9 mouse cellular contexts compared by ENCODE assay signal in genomic region chr7:107787977-107788620, GRCm38 (mm10). TPM values are rescaled to one million over a fixed set of nuclear protein-coding genes. Genes with fewer than 3 reads are reported as not detected.
DNase-seq lines count a peak whose midpoint lies in the region; ATAC-seq and TF ChIP-seq lines count a peak whose summit lies in the region.
"Had no signal": no experiment of that assay in that cellular context is flagged by ENCODE, and none has a peak within 500 bp of the region (broad histone marks: within the 10 kb centered on the region; RNA-seq: fewer than 3 reads in every experiment).

No protein-coding gene starts in this region.

- H3K4me3 ChIP-seq in forebrain, embryonic 13.5 days: no peak overlapping the region
- no peak overlapping the region for H3K4me3 ChIP-seq in forebrain, embryonic 10.5 days
- no peak overlapping the region for H3K4me3 ChIP-seq in hindbrain, postnatal 0 days (ENCODE audit: low read length)
- H3K4me3 ChIP-seq in midbrain, embryonic 13.5 days (replicated peaks): no peak overlapping the region

- no peak overlapping the region for H3K9ac ChIP-seq in forebrain, embryonic 13.5 days
- H3K9ac ChIP-seq in hindbrain, postnatal 0 days (replicated peaks; ENCODE audit: low read length): no peak overlapping the region
- no peak overlapping the region for H3K9ac ChIP-seq in midbrain, embryonic 13.5 days (replicated peaks)

- no peak for DNase-seq in forebrain, embryonic 10.5 days (ENCODE audit: extremely low spot score, low spot score)
- peak; percentile 27 to 32 for DNase-seq in right cerebral cortex, adult 2 months (ENCODE audit: low spot score in 2 of 2)
- DNase-seq in right cerebral cortex, postnatal 36 days (ENCODE audit: low spot score in 2 of 2): no peak
- peak; percentile 74 for DNase-seq in hindbrain, postnatal 0 days (ENCODE audit: low spot score)
- no peak for DNase-seq in thymus, postnatal 36 days
- DNase-seq in heart, adult 8-10 months (ENCODE audit: low spot score): no peak

- H3K4me2 ChIP-seq in forebrain, embryonic 13.5 days: no peak overlapping the region
- H3K4me2 ChIP-seq in hindbrain, postnatal 0 days (ENCODE audit: low read depth, low read length): no peak overlapping the region
- H3K4me2 ChIP-seq in midbrain, embryonic 13.5 days (replicated peaks): no peak overlapping the region

- no peak overlapping the region for H3K27ac ChIP-seq in forebrain, embryonic 13.5 days
- no peak overlapping the region for H3K27ac ChIP-seq in forebrain, embryonic 10.5 days
- no peak overlapping the region for H3K27ac ChIP-seq in hindbrain, postnatal 0 days
- no peak overlapping the region for H3K27ac ChIP-seq in midbrain, embryonic 13.5 days

- peak; percentile 41; the same call in 1 of the 2 replicates for ATAC-seq in forebrain, embryonic 13.5 days
- ATAC-seq in hindbrain, postnatal 0 days: peak; percentile 51; the same call in 1 of the 2 replicates
- ATAC-seq in midbrain, embryonic 13.5 days: 0 out of 2 replicates have a peak, but pooled peaks have one; percentile 50

- no peaks in the 10 kb centered on the region for H3K36me3 ChIP-seq in forebrain, embryonic 13.5 days (ENCODE audit: poor library complexity, severe bottlenecking)
- H3K36me3 ChIP-seq in forebrain, embryonic 10.5 days (replicated peaks): no peaks in the 10 kb centered on the region
- no peaks in the 10 kb centered on the region for H3K36me3 ChIP-seq in hindbrain, postnatal 0 days (ENCODE audit: insufficient read depth, low read length)
- no peaks in the 10 kb centered on the region for H3K36me3 ChIP-seq in midbrain, embryonic 13.5 days

- peak; percentile 77 for TF ChIP-seq CTCF in hindbrain, postnatal 0 days (IDR thresholded peaks at IDR 0.05; ENCODE audit: low read depth)

- WGBS in forebrain, embryonic 13.5 days: 65% methylated on average over 3 of the region's 3 CpGs
- WGBS in forebrain, embryonic 10.5 days: 63% methylated on average over 3 of the region's 3 CpGs
- 65% methylated on average over 3 of the region's 3 CpGs for WGBS in hindbrain, postnatal 0 days
- WGBS in midbrain, embryonic 13.5 days: 60% methylated on average over 3 of the region's 3 CpGs

- no peaks in the 10 kb centered on the region for H3K27me3 ChIP-seq in forebrain, embryonic 13.5 days
- no peaks in the 10 kb centered on the region for H3K27me3 ChIP-seq in forebrain, embryonic 10.5 days (ENCODE audit: poor library complexity, severe bottlenecking)
- H3K27me3 ChIP-seq in hindbrain, postnatal 0 days (ENCODE audit: insufficient read depth, low read length): no peaks in the 10 kb centered on the region
- no peaks in the 10 kb centered on the region for H3K27me3 ChIP-seq in midbrain, embryonic 13.5 days

- no peaks in the 10 kb centered on the region for H3K4me1 ChIP-seq in forebrain, embryonic 13.5 days
- no peaks in the 10 kb centered on the region for H3K4me1 ChIP-seq in forebrain, embryonic 10.5 days
- no peaks in the 10 kb centered on the region for H3K4me1 ChIP-seq in hindbrain, postnatal 0 days (ENCODE audit: insufficient read depth, low read length)
- H3K4me1 ChIP-seq in midbrain, embryonic 13.5 days (replicated peaks): no peaks in the 10 kb centered on the region

- H3K9me3 ChIP-seq in forebrain, embryonic 13.5 days (replicated peaks): no peaks in the 10 kb centered on the region
- no peaks in the 10 kb centered on the region for H3K9me3 ChIP-seq in forebrain, embryonic 10.5 days
- no peaks in the 10 kb centered on the region for H3K9me3 ChIP-seq in hindbrain, postnatal 0 days (ENCODE audit: low read length)
- no peaks in the 10 kb centered on the region for H3K9me3 ChIP-seq in midbrain, embryonic 13.5 days

RNA-seq across cellular contexts. Expression of gene Ovch2, which starts 12.9 kb away (rescaled TPM):
- polyA plus RNA-seq in forebrain, embryonic 13.5 days (2015; fragmentation: Nextera tagmentation; extraction: Ambion mirVana): not detected in 2 replicates
- not detected in 2 replicates for polyA plus RNA-seq in forebrain, embryonic 10.5 days (2016; fragmentation: Nextera tagmentation; extraction: Ambion mirVana)
- not detected in 2 replicates for total RNA-seq in hindbrain, postnatal 0 days (2014; rRNA removed)
- not detected in 2 replicates for polyA plus RNA-seq in hindbrain, postnatal 0 days (2015; fragmentation: Nextera tagmentation; extraction: Ambion mirVana)
- not detected in 2 replicates for polyA plus RNA-seq in midbrain, embryonic 13.5 days (2015; fragmentation: Nextera tagmentation; extraction: Ambion mirVana)
- not detected for total RNA-seq in heart, adult 8-10 months (2022)

RNA-seq across cellular contexts. Expression of gene Olfr467, which starts 24.0 kb away (rescaled TPM):
- polyA plus RNA-seq in forebrain, embryonic 13.5 days (2015; fragmentation: Nextera tagmentation; extraction: Ambion mirVana): not detected in 2 replicates
- not detected in 2 replicates for polyA plus RNA-seq in forebrain, embryonic 10.5 days (2016; fragmentation: Nextera tagmentation; extraction: Ambion mirVana)
- not detected in 2 replicates for total RNA-seq in hindbrain, postnatal 0 days (2014; rRNA removed)
- not detected in 2 replicates for polyA plus RNA-seq in hindbrain, postnatal 0 days (2015; fragmentation: Nextera tagmentation; extraction: Ambion mirVana)
- not detected in 2 replicates for polyA plus RNA-seq in midbrain, embryonic 13.5 days (2015; fragmentation: Nextera tagmentation; extraction: Ambion mirVana)
- total RNA-seq in heart, adult 8-10 months (2022): not detected

RNA-seq across cellular contexts. Expression of gene Cyb5r2, which starts 30.3 kb away (rescaled TPM):
- 0.10 TPM in 1 of 2 replicates, not detected in the other for polyA plus RNA-seq in forebrain, embryonic 13.5 days (2015; fragmentation: Nextera tagmentation; extraction: Ambion mirVana)
- 0.25 and 0.29 TPM in 2 replicates for polyA plus RNA-seq in forebrain, embryonic 10.5 days (2016; fragmentation: Nextera tagmentation; extraction: Ambion mirVana)
- 0.21 TPM in 1 of 2 replicates, not detected in the other for total RNA-seq in hindbrain, postnatal 0 days (2014; rRNA removed)
- polyA plus RNA-seq in hindbrain, postnatal 0 days (2015; fragmentation: Nextera tagmentation; extraction: Ambion mirVana): 0.20 and 0.66 TPM in 2 replicates
- 0.06 and 0.08 TPM in 2 replicates for polyA plus RNA-seq in midbrain, embryonic 13.5 days (2015; fragmentation: Nextera tagmentation; extraction: Ambion mirVana)
- total RNA-seq in heart, adult 8-10 months (2022): under 1 TPM in 1 of 4 experiments, not detected in 3; 0.16 TPM

RNA-seq across cellular contexts. Expression of gene Olfr469, which starts 37.2 kb away (rescaled TPM):
- not detected in 2 replicates for polyA plus RNA-seq in forebrain, embryonic 13.5 days (2015; fragmentation: Nextera tagmentation; extraction: Ambion mirVana)
- not detected in 2 replicates for polyA plus RNA-seq in forebrain, embryonic 10.5 days (2016; fragmentation: Nextera tagmentation; extraction: Ambion mirVana)
- total RNA-seq in hindbrain, postnatal 0 days (2014; rRNA removed): not detected in 2 replicates
- not detected in 2 replicates for polyA plus RNA-seq in hindbrain, postnatal 0 days (2015; fragmentation: Nextera tagmentation; extraction: Ambion mirVana)
- not detected in 2 replicates for polyA plus RNA-seq in midbrain, embryonic 13.5 days (2015; fragmentation: Nextera tagmentation; extraction: Ambion mirVana)
- not detected for total RNA-seq in heart, adult 8-10 months (2022)
- polyA plus RNA-seq: gonadal fat pad, adult 2 months had no signal

RNA-seq across cellular contexts. Expression of gene Olfr470, which starts 59.2 kb away (rescaled TPM):
- not detected in 2 replicates for polyA plus RNA-seq in forebrain, embryonic 13.5 days (2015; fragmentation: Nextera tagmentation; extraction: Ambion mirVana)
- not detected in 2 replicates for polyA plus RNA-seq in forebrain, embryonic 10.5 days (2016; fragmentation: Nextera tagmentation; extraction: Ambion mirVana)
- not detected in 2 replicates for total RNA-seq in hindbrain, postnatal 0 days (2014; rRNA removed)
- polyA plus RNA-seq in hindbrain, postnatal 0 days (2015; fragmentation: Nextera tagmentation; extraction: Ambion mirVana): not detected in 2 replicates
- polyA plus RNA-seq in midbrain, embryonic 13.5 days (2015; fragmentation: Nextera tagmentation; extraction: Ambion mirVana): not detected in 2 replicates
- total RNA-seq in heart, adult 8-10 months (2022): not detected
- polyA plus RNA-seq: gonadal fat pad, adult 2 months had no signal

Comparison
In these comparisons a context has a peak if more than half of its experiments do, and no peak if none do; other contexts are left out.
1. DNase-seq: peak in right cerebral cortex, adult 2 months (2 of 2) and hindbrain, postnatal 0 days (single experiment); none in forebrain, embryonic 10.5 days (single experiment), right cerebral cortex, postnatal 36 days (0 of 2), thymus, postnatal 36 days (0 of 2) and heart, adult 8-10 months (single experiment).
2. Peak in every context shown above with its lines, with median percentiles within 50 percentile points of each other: ATAC-seq.